Comparison of ENCODE assay signal across 14 mouse cellular contexts in genomic region chr4:150457353-150457752, GRCm38 (mm10).
DNase-seq lines count a peak whose midpoint lies in the region; ATAC-seq and TF ChIP-seq lines count a peak whose summit lies in the region.
"Had no signal": no experiment of that assay in that cellular context is flagged by ENCODE, and none has a peak within 500 bp of the region (broad histone marks: within the 10 kb centered on the region; RNA-seq: fewer than 3 reads in every experiment).

No protein-coding gene starts in this region.

- no peaks in the 10 kb centered on the region for H3K9me3 ChIP-seq in heart, embryonic 10.5 days
- H3K9me3 ChIP-seq in kidney, embryonic 16.5 days (ENCODE audit: low read length) = no peaks in the 10 kb centered on the region
- no peaks in the 10 kb centered on the region for H3K9me3 ChIP-seq in hindbrain, embryonic 15.5 days
- H3K9me3 ChIP-seq in liver, postnatal 0 days (ENCODE audit: low read length) = no peaks in the 10 kb centered on the region

- DNase-seq in heart, adult 2 months = peak in 1 of 2 experiments; percentile 15
- DNase-seq in heart, embryonic 10.5 days (ENCODE audit: low spot score) = no peak
- no peak for DNase-seq in kidney, postnatal 10 days
- DNase-seq in liver, postnatal 0 days = no peak
- no peak for DNase-seq in urinary bladder, postnatal 4 days (ENCODE audit: low spot score in 2 of 2)
- DNase-seq in left cerebral cortex, adult 9 months (ENCODE audit: low spot score in 2 of 2) = no peak
- DNase-seq: cerebellum, adult 11-12 months; kidney, postnatal 14 days; retina, postnatal 1 day; spleen, adult 18-20 months had no signal

- no peaks in the 10 kb centered on the region for H3K79me2 ChIP-seq in heart, adult 2 months (replicated peaks; ENCODE audit: control insufficient read depth, insufficient read depth, low read length)

- intact Hi-C loops in heart, adult 2 months (cut with DNase I) = no loop called here

- ATAC-seq in kidney, embryonic 16.5 days (ENCODE audit: low FRiP score, low TSS enrichment) = no peak
- ATAC-seq in hindbrain, embryonic 15.5 days (ENCODE audit: low FRiP score, low read depth) = no peak
- ATAC-seq in liver, postnatal 0 days = no peak
- ATAC-seq: activated CD4-positive, CD25-positive, alpha-beta regulatory T cell, adult 4 months had no signal

- TF ChIP-seq POLR2A in heart, adult 2 months (IDR thresholded peaks at IDR 0.05; ENCODE audit: insufficient read depth, low read depth, low read length) = no peak

- no peaks in the 10 kb centered on the region for H3K27me3 ChIP-seq in heart, adult 2 months (ENCODE audit: control insufficient read depth, insufficient read depth, low read length)
- H3K27me3 ChIP-seq in heart, embryonic 10.5 days (ENCODE audit: insufficient read depth, poor library complexity, severe bottlenecking) = no peaks in the 10 kb centered on the region
- H3K27me3 ChIP-seq in kidney, embryonic 16.5 days (ENCODE audit: insufficient read depth, low read length) = no peaks in the 10 kb centered on the region
- no peaks in the 10 kb centered on the region for H3K27me3 ChIP-seq in hindbrain, embryonic 15.5 days
- no peaks in the 10 kb centered on the region for H3K27me3 ChIP-seq in liver, postnatal 0 days (ENCODE audit: insufficient read depth, low read length)

- WGBS in heart, adult 2 months = 58% methylated on average over 4 of the region's 4 CpGs
- 37% methylated on average over 4 of the region's 4 CpGs for WGBS in heart, embryonic 10.5 days
- WGBS in kidney, embryonic 16.5 days = 51% methylated on average over 4 of the region's 4 CpGs
- WGBS in hindbrain, embryonic 15.5 days = 56% methylated on average over 4 of the region's 4 CpGs
- 55% methylated on average over 4 of the region's 4 CpGs for WGBS in liver, postnatal 0 days (ENCODE audit: insufficient replicate concordance)

- peaks cover 19% of the 10 kb centered on the region for H3K4me1 ChIP-seq in heart, adult 2 months (ENCODE audit: control insufficient read depth, insufficient read depth, low read length)
- H3K4me1 ChIP-seq in heart, embryonic 10.5 days = peaks cover 74% of the 10 kb centered on the region
- H3K4me1 ChIP-seq in kidney, embryonic 16.5 days (ENCODE audit: insufficient read depth, low read length) = peaks cover 59% of the 10 kb centered on the region
- peaks cover 49% of the 10 kb centered on the region for H3K4me1 ChIP-seq in hindbrain, embryonic 15.5 days (replicated peaks)
- H3K4me1 ChIP-seq in liver, postnatal 0 days (ENCODE audit: insufficient read depth) = peaks cover 41% of the 10 kb centered on the region

- no peak overlapping the region for H3K4me2 ChIP-seq in kidney, embryonic 16.5 days (replicated peaks; ENCODE audit: low read depth, low read length)
- H3K4me2 ChIP-seq in hindbrain, embryonic 15.5 days = no peak overlapping the region
- no peak overlapping the region for H3K4me2 ChIP-seq in liver, postnatal 0 days (ENCODE audit: low read depth, low read length)

- no peak for TF ChIP-seq EP300 in heart, adult 2 months (IDR thresholded peaks at IDR 0.05; ENCODE audit: insufficient read depth, low read depth, low read length)
- TF ChIP-seq EP300 in liver, postnatal 0 days (IDR thresholded peaks at IDR 0.05; ENCODE audit: low read depth) = no peak

- H3K27ac ChIP-seq in heart, adult 2 months = peak overlapping the region; percentile 12; the same call in 1 of the 2 replicates
- H3K27ac ChIP-seq in heart, embryonic 10.5 days = no peak overlapping the region
- H3K27ac ChIP-seq in kidney, embryonic 16.5 days (ENCODE audit: low read length) = peak overlapping the region; percentile 14; the same call in 1 of the 2 replicates
- peak overlapping the region; percentile 2; the same call in 1 of the 2 replicates for H3K27ac ChIP-seq in hindbrain, embryonic 15.5 days (replicated peaks)
- 0 out of 2 replicates have a peak overlapping the region, but pooled peaks have one; percentile 4 for H3K27ac ChIP-seq in liver, postnatal 0 days (ENCODE audit: low read depth)

- H3K9ac ChIP-seq in heart, adult 2 months (ENCODE audit: low read depth, low read length) = no peak overlapping the region
- H3K9ac ChIP-seq in kidney, embryonic 16.5 days (replicated peaks; ENCODE audit: low read length) = no peak overlapping the region
- H3K9ac ChIP-seq in hindbrain, embryonic 15.5 days = no peak overlapping the region
- H3K9ac ChIP-seq in liver, postnatal 0 days (replicated peaks) = no peak overlapping the region

- H3K36me3 ChIP-seq in heart, adult 2 months (ENCODE audit: control insufficient read depth, insufficient read depth, low read length) = peaks cover 14% of the 10 kb centered on the region
- no peaks in the 10 kb centered on the region for H3K36me3 ChIP-seq in heart, embryonic 10.5 days
- H3K36me3 ChIP-seq in kidney, embryonic 16.5 days (ENCODE audit: insufficient read depth, low read length) = 0 out of 2 replicates have a peak, but pooled peaks cover 3% of the 10 kb centered on the region
- H3K36me3 ChIP-seq in hindbrain, embryonic 15.5 days = no peaks in the 10 kb centered on the region
- no peaks in the 10 kb centered on the region for H3K36me3 ChIP-seq in liver, postnatal 0 days (replicated peaks; ENCODE audit: insufficient read depth, low read length)

- no peak for TF ChIP-seq CTCF in heart, adult 2 months (IDR thresholded peaks at IDR 0.05)
- TF ChIP-seq CTCF in liver, postnatal 0 days (IDR thresholded peaks at IDR 0.05; ENCODE audit: low read depth) = no peak

- no peak overlapping the region for H3K4me3 ChIP-seq in heart, adult 2 months
- no peak overlapping the region for H3K4me3 ChIP-seq in heart, embryonic 10.5 days
- H3K4me3 ChIP-seq in kidney, embryonic 16.5 days (ENCODE audit: low read length) = no peak overlapping the region
- H3K4me3 ChIP-seq in hindbrain, embryonic 15.5 days = no peak overlapping the region
- H3K4me3 ChIP-seq in liver, postnatal 0 days (ENCODE audit: low read depth, low read length) = no peak overlapping the region
- H3K4me3 ChIP-seq: myocyte had no signal
